Mouse (Mus musculus) midbrain, embryonic 13.5 days (tissue): ENCODE results near the gene Scaf1. TPM values are rescaled to one million over a fixed set of nuclear protein-coding genes. Genes with fewer than 3 reads are reported as not detected.

Experiments used
- ATAC-seq: fragments of 200-750 bp; cut with Nextera tagmentation; 2 replicates; pipeline ENCODE4 v1.8.0; 2017; ENCODE audit warnings: mild to moderate bottlenecking, moderate TSS enrichment, moderate library complexity
- H3K27ac ChIP-seq: fragments of 300-500 bp; sonication (generic); 2 replicates; pipeline ENCODE4 v1.5.1; 2015; ENCODE audit warnings: inconsistent platforms, mild to moderate bottlenecking, moderate library complexity
- H3K27me3 ChIP-seq: fragments of 300-500 bp; sonication (generic); 2 replicates; pipeline ENCODE4 v1.6.1; 2015; ENCODE audit warnings: mild to moderate bottlenecking, inconsistent platforms
- H3K36me3 ChIP-seq: fragments of 300-500 bp; sonication (generic); 2 replicates; pipeline ENCODE4 v1.6.1; 2015; ENCODE audit warnings: mild to moderate bottlenecking, inconsistent platforms
- H3K4me1 ChIP-seq: fragments of 300-500 bp; sonication (generic); replicated peaks from 2 replicates; pipeline ENCODE4 v1.6.1; 2015; ENCODE audit warnings: inconsistent platforms
- H3K4me2 ChIP-seq: fragments of 300-500 bp; sonication (generic); replicated peaks from 2 replicates; pipeline ENCODE4 v1.6.1; 2015; ENCODE audit warnings: moderate library complexity, mild to moderate bottlenecking, inconsistent platforms
- H3K4me3 ChIP-seq: fragments of 300-500 bp; sonication (generic); replicated peaks from 2 replicates; pipeline ENCODE4 v1.5.1; 2015; ENCODE audit warnings: mild to moderate bottlenecking, inconsistent platforms
- H3K9ac ChIP-seq: fragments of 300-500 bp; sonication (generic); replicated peaks from 2 replicates; pipeline ENCODE4 v1.6.1; 2015; ENCODE audit warnings: mild to moderate bottlenecking, inconsistent platforms
- H3K9me3 ChIP-seq: fragments of 300-500 bp; sonication (generic); 2 replicates; pipeline ENCODE4 v1.6.1; 2016; ENCODE audit warnings: mild to moderate bottlenecking, inconsistent platforms
- WGBS: fragments of 180-500 bp; shearing (Covaris S2); methylation state at CpG from one replicate; pipeline ENCODE4 v1.1.7; 2015; 5-methylcytosine and 5-hydroxymethylcytosine counted together
- polyA plus RNA-seq: library from polyadenylated mRNA; unstranded; fragments of >200 nt; fragmentation: Nextera tagmentation; extraction: Ambion mirVana; gene quantifications from 2 replicates; pipeline ENCODE4 v1.2.1, GENCODE M21; 2015

Gene Scaf1
- polyA plus RNA-seq, 1 experiment from 2014 or later: 47.7 TPM

- Histone ChIP-seq H3K4me2 (no peak overlapping the region), H3K36me3 (no peaks in the 10 kb centered on the region), H3K27ac (no peak overlapping the region), H3K27me3 (peaks cover 7% of the 10 kb centered on the region; the same call in 1 of the 2 replicates), H3K9me3 (no peaks in the 10 kb centered on the region), H3K4me3 (no peak overlapping the region), H3K4me1 (peaks cover 21% of the 10 kb centered on the region), H3K9ac (no peak overlapping the region)
- no peak for ATAC-seq
- WGBS: 81% methylated on average over 9 of the region's 9 CpGs
Observed at GRCm38 (mm10) chr7:45020225-45020624, 4.1 kb upstream of the Scaf1 start.

- no peak for ATAC-seq
- H3K4me2 ChIP-seq: peak overlapping the region; percentile 76; the same call in 1 of the 2 replicates
- no peak overlapping the region for H3K4me3 ChIP-seq
- H3K9me3 ChIP-seq: no peaks in the 10 kb centered on the region
- peaks cover 32% of the 10 kb centered on the region for H3K4me1 ChIP-seq
- H3K27ac ChIP-seq: no peak overlapping the region
- H3K27me3 ChIP-seq: peaks cover 7% of the 10 kb centered on the region; the same call in 1 of the 2 replicates
- no peaks in the 10 kb centered on the region for H3K36me3 ChIP-seq
- no peak overlapping the region for H3K9ac ChIP-seq
- 40% methylated on average over 8 of the region's 8 CpGs for WGBS
Observed at GRCm38 (mm10) chr7:45019031-45019571, 2.9 kb upstream of the Scaf1 start.

- H3K4me1 ChIP-seq: peaks cover 42% of the 10 kb centered on the region
- 0% methylated on average over 36 of the region's 36 CpGs for WGBS
- peak within 1 kb of the TSS; percentile 80 for H3K27ac ChIP-seq
- peak within 1 kb of the TSS; percentile 76 for H3K4me2 ChIP-seq
- H3K27me3 ChIP-seq: peaks cover 7% of the 10 kb centered on the region; the same call in 1 of the 2 replicates
- H3K36me3 ChIP-seq: peaks cover 16% of the 10 kb centered on the region
- peak within 1 kb of the TSS; percentile 95 for H3K4me3 ChIP-seq
- ATAC-seq: peak; percentile 85
- H3K9me3 ChIP-seq: no peaks in the 10 kb centered on the region
- H3K9ac ChIP-seq: peak within 1 kb of the TSS; percentile 71
Observed at GRCm38 (mm10) chr7:45017242-45018061, 1.3 kb upstream of the Scaf1 start, which contains the start of gene Rras. TSS of gene Rras (plus strand) at chr7:45017961.

- peak overlapping the region; percentile 71 for H3K9ac ChIP-seq
Observed at GRCm38 (mm10) chr7:45016761-45017160, 598 bp upstream of the Scaf1 start.

GRCm38 (mm10) chr7:45015344-45015956 lies 713 bp downstream of the Scaf1 start:
- H3K4me2 ChIP-seq: peak overlapping the region; percentile 89
- ATAC-seq: no peak
- peak overlapping the region; percentile 95 for H3K4me3 ChIP-seq
- H3K27me3 ChIP-seq: peaks cover 5% of the 10 kb centered on the region; the same call in 1 of the 2 replicates
- no peaks in the 10 kb centered on the region for H3K9me3 ChIP-seq
- whole genome bisulfite sequencing: 3% methylated on average over 20 of the region's 20 CpGs
- H3K36me3 ChIP-seq: peaks cover 35% of the 10 kb centered on the region
- peaks cover 42% of the 10 kb centered on the region for H3K4me1 ChIP-seq
- peak overlapping the region; percentile 79 for H3K27ac ChIP-seq
- H3K9ac ChIP-seq: peak overlapping the region; percentile 93

More at GRCm38 (mm10) chr7:45016761-45017160, 598 bp upstream of the Scaf1 start:
- H3K9me3 ChIP-seq: no peaks in the 10 kb centered on the region
- peak overlapping the region; percentile 80 for H3K27ac ChIP-seq
- peak overlapping the region; percentile 76 for H3K4me2 ChIP-seq
- peaks cover 7% of the 10 kb centered on the region; the same call in 1 of the 2 replicates for H3K27me3 ChIP-seq
- 5% methylated on average over 4 of the region's 4 CpGs for WGBS
- ATAC-seq: no peak
- H3K4me3 ChIP-seq: peak overlapping the region; percentile 95
- H3K36me3 ChIP-seq: peaks cover 23% of the 10 kb centered on the region
- H3K4me1 ChIP-seq: peaks cover 42% of the 10 kb centered on the region

- Histone ChIP-seq H3K9ac (peak overlapping the region; percentile 93; the same call in 1 of the 2 replicates), H3K4me1 (peaks cover 42% of the 10 kb centered on the region), H3K27ac (no peak overlapping the region), H3K27me3 (no peaks in the 10 kb centered on the region), H3K9me3 (no peaks in the 10 kb centered on the region), H3K36me3 (peaks cover 49% of the 10 kb centered on the region), H3K4me3 (no peak overlapping the region), H3K4me2 (peak overlapping the region; percentile 89)
- 95% methylated on average over 3 of the region's 3 CpGs for WGBS
- ATAC-seq: no peak
Observed at GRCm38 (mm10) chr7:45014096-45014451, 2.1 kb downstream of the Scaf1 start.

- 95% methylated on average over 16 of the region's 16 CpGs for WGBS
- Histone ChIP-seq H3K9me3 (no peaks in the 10 kb centered on the region), H3K27ac (no peak overlapping the region), H3K9ac (no peak overlapping the region; the same call in 1 of the 2 replicates), H3K4me3 (no peak overlapping the region), H3K36me3 (peaks cover 54% of the 10 kb centered on the region), H3K27me3 (no peaks in the 10 kb centered on the region), H3K4me2 (no peak overlapping the region), H3K4me1 (peaks cover 42% of the 10 kb centered on the region)
- ATAC-seq: no peak
Observed at GRCm38 (mm10) chr7:45013366-45014095, 2.6 kb downstream of the Scaf1 start.

- Histone ChIP-seq H3K9me3 (no peaks in the 10 kb centered on the region), H3K9ac (no peak overlapping the region), H3K4me1 (peaks cover 35% of the 10 kb centered on the region), H3K36me3 (peaks cover 61% of the 10 kb centered on the region), H3K27me3 (no peaks in the 10 kb centered on the region), H3K4me2 (no peak overlapping the region), H3K27ac (no peak overlapping the region), H3K4me3 (no peak overlapping the region)
- no peak for ATAC-seq
- WGBS: 89% methylated on average over 4 of the region's 4 CpGs
Observed at GRCm38 (mm10) chr7:45012824-45013223, 3.3 kb downstream of the Scaf1 start.

GRCm38 (mm10) chr7:45012011-45012410 lies 4.2 kb downstream of the Scaf1 start:
- Histone ChIP-seq H3K4me3 (no peak overlapping the region), H3K36me3 (peaks cover 69% of the 10 kb centered on the region), H3K4me2 (no peak overlapping the region), H3K9me3 (no peaks in the 10 kb centered on the region), H3K9ac (no peak overlapping the region), H3K27me3 (no peaks in the 10 kb centered on the region), H3K27ac (no peak overlapping the region), H3K4me1 (peaks cover 29% of the 10 kb centered on the region)
- 97% methylated on average over 6 of the region's 6 CpGs for WGBS
- no peak for ATAC-seq

GRCm38 (mm10) chr7:45008411-45008810 lies 7.8 kb downstream of the Scaf1 start:
- H3K4me2 ChIP-seq: no peak overlapping the region
- H3K9me3 ChIP-seq: no peaks in the 10 kb centered on the region
- H3K4me3 ChIP-seq: no peak overlapping the region
- peaks cover 97% of the 10 kb centered on the region for H3K36me3 ChIP-seq
- no peaks in the 10 kb centered on the region for H3K27me3 ChIP-seq
- no peak overlapping the region for H3K27ac ChIP-seq
- H3K4me1 ChIP-seq: peaks cover 3% of the 10 kb centered on the region; the same call in 1 of the 2 replicates
- H3K9ac ChIP-seq: no peak overlapping the region
- no peak for ATAC-seq
- 94% methylated on average over 19 of the region's 19 CpGs for WGBS

- Histone ChIP-seq H3K27me3 (no peaks in the 10 kb centered on the region), H3K9ac (no peak overlapping the region), H3K27ac (no peak overlapping the region), H3K4me3 (no peak overlapping the region), H3K36me3 (peaks cover 97% of the 10 kb centered on the region), H3K9me3 (no peaks in the 10 kb centered on the region), H3K4me1 (no peaks in the 10 kb centered on the region), H3K4me2 (no peak overlapping the region)
- ATAC-seq: no peak
- WGBS: 91% methylated on average over 26 of the region's 30 CpGs
Observed at GRCm38 (mm10) chr7:45007846-45008245, 8.3 kb downstream of the Scaf1 start.
